Mouse (Mus musculus) neural tube, embryonic 12.5 days (tissue): Measurements from ENCODE around the gene Cox11. TPM values are rescaled to one million over a fixed set of nuclear protein-coding genes. Genes with fewer than 3 reads are reported as not detected.

ENCODE experiments used
- ATAC-seq: fragments of 200-750 bp; cut with Nextera tagmentation; 2 replicates; pipeline ENCODE4 v1.8.0; 2017; ENCODE audit warnings: low read depth, mild to moderate bottlenecking, moderate TSS enrichment, moderate library complexity; ENCODE audit not compliant: low FRiP score
- H3K27ac ChIP-seq: fragments of 300-500 bp; sonication (generic); 2 replicates; pipeline ENCODE4 v1.5.1; 2016
- H3K27me3 ChIP-seq: fragments of 300-500 bp; sonication (generic); replicated peaks from 2 replicates; pipeline ENCODE4 v1.6.1; 2016; ENCODE audit warnings: mild to moderate bottlenecking
- H3K36me3 ChIP-seq: fragments of 300-500 bp; sonication (generic); 2 replicates; pipeline ENCODE4 v1.6.1; 2016; ENCODE audit warnings: mild to moderate bottlenecking
- H3K4me1 ChIP-seq: fragments of 300-500 bp; sonication (generic); 2 replicates; pipeline ENCODE4 v1.6.1; 2016
- H3K4me2 ChIP-seq: fragments of 300-500 bp; sonication (generic); replicated peaks from 2 replicates; pipeline ENCODE4 v1.6.1; 2016; ENCODE audit warnings: mild to moderate bottlenecking
- H3K4me3 ChIP-seq: fragments of 300-500 bp; sonication (generic); 2 replicates; pipeline ENCODE4 v1.5.1; 2016
- H3K9ac ChIP-seq: fragments of 300-500 bp; sonication (generic); 2 replicates; pipeline ENCODE4 v1.6.1; 2016; ENCODE audit warnings: mild to moderate bottlenecking
- H3K9me3 ChIP-seq: fragments of 300-500 bp; sonication (generic); 2 replicates; pipeline ENCODE4 v1.6.1; 2016; ENCODE audit warnings: mild to moderate bottlenecking
- WGBS: fragments of 180-500 bp; shearing (Covaris S2); methylation state at CpG from one replicate; pipeline ENCODE4 v1.1.7; 2016; 5-methylcytosine and 5-hydroxymethylcytosine counted together
- polyA plus RNA-seq: library from polyadenylated mRNA; unstranded; fragments of >200 nt; fragmentation: Nextera tagmentation; extraction: Ambion mirVana; gene quantifications from 2 replicates; pipeline ENCODE4 v1.2.1, GENCODE M21; 2016

Gene Cox11
- polyA plus RNA-seq, 1 experiment from 2014 or later: 41.2 TPM

GRCm38 (mm10) chr11:90687460-90688416 lies 49.8 kb downstream of the Cox11 start, which contains the start of gene Tom1l1:
Gene Tom1l1 (minus strand): TSS chr11:90688366.
- H3K4me1 ChIP-seq: peaks cover 3% of the 10 kb centered on the region; the same call in 1 of the 2 replicates
- WGBS: 7% methylated on average over 47 of the region's 47 CpGs
- no peaks in the 10 kb centered on the region for H3K36me3 ChIP-seq
- ATAC-seq: peak; percentile 87
- H3K4me2 ChIP-seq: peak within 1 kb of the TSS; percentile 87
- no peaks in the 10 kb centered on the region for H3K27me3 ChIP-seq
- no peaks in the 10 kb centered on the region for H3K9me3 ChIP-seq
- no peak within 1 kb of the TSS for H3K27ac ChIP-seq
- H3K9ac ChIP-seq: peak within 1 kb of the TSS; percentile 51
- H3K4me3 ChIP-seq: peak within 1 kb of the TSS; percentile 48

- Histone ChIP-seq H3K4me2 (no peak overlapping the region), H3K27ac (no peak overlapping the region), H3K9me3 (no peaks in the 10 kb centered on the region), H3K4me1 (peaks cover 3% of the 10 kb centered on the region; the same call in 1 of the 2 replicates), H3K9ac (no peak overlapping the region), H3K27me3 (no peaks in the 10 kb centered on the region), H3K4me3 (no peak overlapping the region), H3K36me3 (no peaks in the 10 kb centered on the region)
- 28% methylated on average over 6 of the region's 6 CpGs for WGBS
- no peak for ATAC-seq
Measured at GRCm38 (mm10) chr11:90690361-90690760, 52.4 kb downstream of the Cox11 start.

- Histone ChIP-seq H3K4me1 (peaks cover 3% of the 10 kb centered on the region; the same call in 1 of the 2 replicates), H3K9me3 (no peaks in the 10 kb centered on the region), H3K27ac (no peak overlapping the region), H3K9ac (no peak overlapping the region), H3K4me3 (no peak overlapping the region), H3K27me3 (no peaks in the 10 kb centered on the region), H3K36me3 (no peaks in the 10 kb centered on the region), H3K4me2 (no peak overlapping the region)
- ATAC-seq: no peak
- 36% methylated on average over 4 of the region's 4 CpGs for WGBS
Measured at GRCm38 (mm10) chr11:90694206-90694605, 56.2 kb downstream of the Cox11 start.

Other genes starting within 250 kb of the Cox11 start
- 1.8 and 2.5 TPM in 2 replicates for gene Hlf, start 247.3 kb upstream of the Cox11 start, polyA plus RNA-seq
- 33.9 and 36.6 TPM in 2 replicates for gene Stxbp4, start 89 bp upstream of the Cox11 start, polyA plus RNA-seq
- gene Tom1l1, start 50.2 kb downstream of the Cox11 start, polyA plus RNA-seq: 13.6 and 18.0 TPM in 2 replicates